Mouse (Mus musculus) cerebellum, postnatal 4 days (tissue): ENCODE data around the gene Klra10.
"Not testable (repeated sequence)": the region's sequence is repeated elsewhere in the genome, so short reads cannot be mapped to it uniquely, and the experiment has no call there.

Experiments used
- DNase-seq, 2 experiments: peaks; one replicate each; pipeline ENCODE4 v3.0.0; 2022; ENCODE audit warnings: low spot score in 2 of 2, mixed read lengths in 1 of 2

Klra10 gene

GRCm38 (mm10) chr6:130281828-130282227 is at the start of gene Klra10:
Gene Klra10, minus strand, starts transcription at chr6:130281928.
- DNase-seq, result not testable (repeated sequence)

GRCm38 (mm10) chr6:130287984-130288649 is 6.4 kb upstream of the Klra10 start:
- no peak for DNase-seq

- DNase-seq, result no peak
Measured at GRCm38 (mm10) chr6:130255326-130255725, 26.4 kb downstream of the Klra10 start.

- DNase-seq, result no peak
Measured at GRCm38 (mm10) chr6:130237536-130237935, 44.2 kb downstream of the Klra10 start.

- no peak for DNase-seq
Measured at GRCm38 (mm10) chr6:130236635-130237034, 45.1 kb downstream of the Klra10 start.

- no peak for DNase-seq
Measured at GRCm38 (mm10) chr6:130233222-130233621, 48.5 kb downstream of the Klra10 start, which contains the start of gene Klra7. Gene Klra7, minus strand, starts transcription at chr6:130233322.
